Mouse (Mus musculus): Measurements from ENCODE around the gene Steap4.
"Not testable (repeated sequence)": the region's sequence is repeated elsewhere in the genome, so short reads cannot be mapped to it uniquely, and the experiment has no call there.

Gene Steap4

GRCm38 (mm10) chr5:7960176-7960575 lies at the start of gene Steap4:
TSS of gene Steap4 (plus strand) at chr5:7960457.
- peak; percentile 40 for DNase-seq (ENCODE audit: low spot score)

GRCm38 (mm10) chr5:7911975-7912374 lies 48.3 kb upstream of the Steap4 start:
- peak; percentile 31 for DNase-seq (ENCODE audit: low spot score)

DNA sequence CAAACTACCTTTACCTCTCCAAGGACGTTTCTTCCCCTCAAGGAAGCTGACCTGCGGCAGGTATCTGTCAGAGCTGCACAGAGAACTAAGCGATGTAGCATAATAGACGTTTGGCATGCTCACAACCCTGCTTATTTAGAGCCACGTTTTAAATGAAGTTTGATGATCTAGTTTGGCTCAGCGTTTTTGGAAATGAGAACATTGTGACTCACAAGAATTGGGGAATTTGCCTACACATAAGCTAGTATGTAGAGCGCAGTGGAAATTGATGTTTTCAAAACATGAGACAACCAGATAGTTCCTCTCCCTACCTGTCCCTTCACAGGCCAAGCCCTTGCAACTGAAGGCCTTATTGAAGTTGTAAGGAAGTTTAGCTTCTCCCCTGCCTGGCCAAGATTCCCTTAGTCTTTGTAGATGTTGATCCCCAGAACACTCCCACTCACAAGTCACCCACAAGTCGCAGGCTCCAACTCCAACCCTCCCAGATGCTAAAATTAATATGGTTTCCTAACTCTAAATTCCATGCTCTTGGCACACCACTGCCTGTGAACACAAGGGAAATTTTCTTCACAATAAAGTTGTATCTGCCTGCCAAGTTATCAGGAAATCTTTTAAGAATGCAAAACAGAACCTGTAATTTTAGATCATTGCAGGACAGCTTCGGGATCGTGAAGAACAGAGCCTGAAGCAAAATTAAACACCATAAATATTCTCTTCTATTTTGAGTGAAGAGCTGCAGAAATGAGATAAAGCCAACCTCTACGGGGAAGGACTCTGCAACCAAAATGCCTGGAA lies 42.6 kb upstream of the Steap4 start:
- no peak for DNase-seq (ENCODE audit: low spot score)

DNA sequence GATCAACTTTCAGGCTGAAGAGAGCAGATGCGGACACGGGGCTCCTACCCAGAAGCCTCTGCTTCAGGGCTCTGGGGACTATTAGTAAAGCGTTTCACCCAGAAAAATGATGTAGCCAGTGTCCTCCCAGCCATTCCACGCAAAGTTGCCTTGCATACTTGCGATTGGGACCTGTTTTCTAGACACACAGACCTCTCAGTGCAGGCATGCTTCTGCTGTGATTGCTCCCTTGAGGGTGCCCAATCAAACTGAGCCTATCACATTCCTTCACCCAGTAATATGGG lies 42.0 kb upstream of the Steap4 start:
- no peak for DNase-seq (ENCODE audit: low spot score)

DNA sequence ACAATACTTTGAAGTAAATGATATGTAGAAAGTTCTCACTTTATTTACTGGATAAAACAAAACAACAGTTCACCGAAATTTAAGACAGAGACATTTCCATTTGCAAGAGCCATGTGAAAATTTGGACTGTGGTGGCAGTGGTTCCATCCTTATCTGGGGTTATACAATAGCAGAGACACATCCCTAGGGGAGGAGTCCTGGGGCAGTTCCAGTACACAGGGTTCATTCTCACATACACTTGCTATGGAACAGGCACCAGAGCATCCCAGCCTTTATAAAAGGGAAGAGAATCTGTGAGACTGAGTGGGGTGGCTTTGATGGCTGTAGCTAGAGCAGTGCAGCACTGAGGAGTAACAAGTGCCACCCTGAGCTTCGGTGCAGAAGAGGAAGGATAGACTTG lies 40.6 kb upstream of the Steap4 start:
- no peak for DNase-seq (ENCODE audit: low spot score)

DNA sequence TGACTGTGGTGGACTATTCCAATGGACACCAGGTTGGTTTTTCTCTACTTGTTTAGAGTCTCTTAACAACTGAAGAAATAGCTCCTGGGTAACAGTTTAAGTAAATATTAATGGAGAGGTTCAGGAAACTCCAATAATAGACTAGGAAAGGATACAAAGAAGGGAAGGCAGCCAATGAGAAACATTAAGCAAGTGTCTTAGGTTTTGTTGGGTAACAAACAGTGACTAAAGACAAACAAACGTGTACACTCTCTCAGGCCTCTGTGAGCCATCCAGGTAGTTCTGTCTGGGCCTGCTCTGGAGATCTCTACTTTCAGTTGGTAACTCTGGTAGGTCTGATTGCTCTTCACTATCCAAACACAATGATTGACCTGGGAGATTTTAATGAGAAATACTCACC lies 37.5 kb upstream of the Steap4 start:
- DNase-seq (ENCODE audit: low spot score), result no peak

DNA sequence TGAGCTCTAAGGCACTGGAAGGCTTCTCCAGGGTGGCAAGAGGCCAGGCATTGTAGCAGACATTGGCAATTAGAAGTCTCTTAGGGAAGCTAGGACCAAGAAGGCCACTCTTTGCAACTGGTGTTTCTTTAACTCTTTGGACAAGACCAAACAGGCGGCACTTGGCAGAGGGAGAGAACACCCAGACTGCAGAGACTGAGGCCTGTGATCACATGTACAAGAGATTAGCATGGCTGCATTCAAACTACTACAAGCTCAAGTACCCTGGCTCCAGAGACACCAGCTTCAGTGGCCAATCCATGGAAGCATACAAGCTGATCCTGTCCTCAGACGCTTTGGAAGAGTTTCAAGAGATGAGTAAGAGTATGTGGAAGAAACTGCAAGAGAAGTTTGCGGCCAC lies 36.6 kb upstream of the Steap4 start:
- DNase-seq (ENCODE audit: low spot score), result no peak

GRCm38 (mm10) chr5:7932234-7933221 lies 27.7 kb upstream of the Steap4 start:
- peak; percentile 57 for DNase-seq (ENCODE audit: low spot score)

DNA sequence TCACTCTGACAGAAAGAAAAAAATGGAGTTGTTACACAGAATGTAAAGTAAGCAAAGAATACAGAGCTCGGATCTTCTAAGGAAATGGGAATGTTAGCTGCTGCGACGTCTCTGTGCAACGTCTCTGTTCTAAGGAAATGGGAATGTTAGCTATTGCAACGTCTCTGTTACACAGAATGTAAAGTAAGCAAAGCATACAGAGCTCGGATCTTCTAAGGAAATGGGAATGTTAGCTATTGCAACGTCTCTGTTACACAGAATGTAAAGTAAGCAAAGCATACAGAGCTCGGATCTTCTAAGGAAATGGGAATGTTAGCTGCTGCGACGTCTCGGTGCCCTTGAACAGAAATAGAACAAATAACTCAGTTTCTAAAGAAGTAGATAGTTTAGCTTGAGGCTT lies 26.8 kb upstream of the Steap4 start:
- DNase-seq (ENCODE audit: low spot score), result not testable (repeated sequence)

- DNase-seq (ENCODE audit: low spot score), result no peak
Measured at GRCm38 (mm10) chr5:7933933-7934675, 26.2 kb upstream of the Steap4 start.

- no peak for DNase-seq (ENCODE audit: low spot score)
Measured at GRCm38 (mm10) chr5:7954838-7955237, 5.4 kb upstream of the Steap4 start.

DNA sequence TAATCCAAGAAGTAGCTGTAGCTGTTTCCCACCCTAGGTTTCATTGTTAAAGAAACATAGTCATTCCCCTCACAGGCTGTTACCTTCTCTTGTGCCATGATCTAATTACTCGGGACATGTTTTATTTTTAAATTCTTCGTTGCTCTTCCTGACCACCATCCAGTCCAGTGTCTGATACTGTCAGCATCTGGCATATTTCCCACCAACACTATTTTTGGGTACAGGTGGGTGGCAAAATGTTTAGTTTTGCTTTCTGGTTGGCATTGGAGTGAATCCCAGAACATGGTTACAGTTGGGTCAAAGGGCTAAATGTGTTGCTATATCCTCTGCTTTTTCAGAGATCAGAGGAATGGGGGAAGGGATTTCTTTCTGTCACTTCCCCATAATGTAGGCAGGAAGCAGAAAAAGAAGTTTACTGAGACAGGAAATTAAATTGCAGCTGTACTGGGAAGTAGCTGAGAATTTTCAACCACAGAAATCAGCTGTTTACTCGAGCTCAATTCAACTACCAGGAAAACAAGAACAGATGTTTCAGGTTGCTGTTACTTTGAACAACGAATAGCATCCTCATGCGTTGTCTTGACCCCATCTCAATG lies 4.8 kb upstream of the Steap4 start:
- DNase-seq (ENCODE audit: low spot score), result no peak

- no peak for DNase-seq (ENCODE audit: low spot score)
Measured at GRCm38 (mm10) chr5:7958061-7958460, 2.2 kb upstream of the Steap4 start.

DNA sequence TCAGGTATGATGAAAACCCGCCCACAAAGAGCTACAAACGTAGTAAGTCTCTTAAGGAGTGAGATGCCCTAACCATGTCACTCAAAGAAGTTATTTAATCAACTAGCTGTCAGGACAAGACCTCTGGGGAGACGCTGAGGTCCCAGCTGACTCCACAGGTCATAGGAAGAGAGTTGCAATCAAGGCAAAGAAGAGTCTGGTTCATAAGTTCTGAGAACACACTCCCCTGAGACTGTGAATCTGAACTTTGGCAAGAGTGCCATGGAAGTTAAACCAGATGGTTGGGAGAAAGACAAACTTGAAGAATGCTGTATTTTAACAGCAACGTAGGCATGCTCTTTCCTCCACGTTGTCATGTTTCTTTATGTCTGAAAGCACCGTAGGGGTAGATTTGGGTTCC lies 971 bp upstream of the Steap4 start:
- no peak for DNase-seq (ENCODE audit: low spot score)

- no peak for DNase-seq (ENCODE audit: low spot score)
Measured at GRCm38 (mm10) chr5:7961113-7961512, 856 bp downstream of the Steap4 start.

- peak; percentile 62 for DNase-seq (ENCODE audit: low spot score)
Measured at GRCm38 (mm10) chr5:7965281-7965680, 5.0 kb downstream of the Steap4 start.

DNA sequence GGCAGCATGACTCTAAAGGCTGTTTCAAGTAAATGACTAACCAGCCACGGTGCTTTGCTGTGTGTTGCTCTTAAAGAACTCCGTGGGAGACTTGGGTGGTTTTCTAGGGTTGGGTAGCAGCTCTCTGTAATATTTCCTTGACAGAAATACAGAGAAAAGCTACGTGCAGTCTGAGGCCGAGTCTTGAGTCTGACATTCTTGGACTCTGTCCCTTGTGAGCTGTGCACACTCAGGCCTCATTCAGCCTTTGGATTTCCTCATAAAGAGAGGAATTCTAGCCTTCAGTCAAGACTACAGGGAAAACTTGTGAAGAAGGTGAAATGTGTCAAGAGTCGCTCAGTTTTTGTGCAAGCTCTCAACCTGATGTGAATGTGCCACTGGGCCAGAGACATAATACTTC lies 7.9 kb downstream of the Steap4 start:
- DNase-seq (ENCODE audit: low spot score), result no peak

- no peak for DNase-seq (ENCODE audit: low spot score)
Measured at GRCm38 (mm10) chr5:7972266-7972665, 12.0 kb downstream of the Steap4 start.

- DNase-seq (ENCODE audit: low spot score), result no peak
Measured at GRCm38 (mm10) chr5:7974522-7975197, 14.4 kb downstream of the Steap4 start.

- DNase-seq (ENCODE audit: low spot score), result no peak
Measured at GRCm38 (mm10) chr5:7980586-7980985, 20.3 kb downstream of the Steap4 start.

GRCm38 (mm10) chr5:7987962-7988361 lies 27.7 kb downstream of the Steap4 start:
- DNase-seq (ENCODE audit: low spot score), result no peak

DNA sequence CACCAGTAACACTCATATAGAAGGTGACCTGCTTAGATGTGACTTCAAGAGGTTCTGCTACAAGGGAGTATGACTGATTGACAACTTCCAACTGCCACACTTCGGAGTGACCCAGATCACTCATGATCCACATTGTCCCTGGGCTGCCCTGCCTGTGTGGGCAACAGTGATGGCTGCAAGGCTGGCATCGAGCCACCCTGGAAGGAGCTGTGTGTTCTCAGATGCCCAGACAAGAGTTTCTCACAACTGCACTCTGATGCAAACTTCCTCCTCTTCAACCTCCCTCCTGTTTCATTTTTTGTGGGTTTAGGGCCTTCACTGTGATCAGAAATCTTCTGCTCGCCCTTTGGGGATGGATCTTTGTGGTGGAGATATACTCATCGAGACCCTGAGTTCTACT lies 28.2 kb downstream of the Steap4 start:
- DNase-seq (ENCODE audit: low spot score), result no peak

All from embryo, embryonic 10.5 days (tissue).